29 mouse cellular contexts compared by ENCODE assay signal in the genomic region with DNA sequence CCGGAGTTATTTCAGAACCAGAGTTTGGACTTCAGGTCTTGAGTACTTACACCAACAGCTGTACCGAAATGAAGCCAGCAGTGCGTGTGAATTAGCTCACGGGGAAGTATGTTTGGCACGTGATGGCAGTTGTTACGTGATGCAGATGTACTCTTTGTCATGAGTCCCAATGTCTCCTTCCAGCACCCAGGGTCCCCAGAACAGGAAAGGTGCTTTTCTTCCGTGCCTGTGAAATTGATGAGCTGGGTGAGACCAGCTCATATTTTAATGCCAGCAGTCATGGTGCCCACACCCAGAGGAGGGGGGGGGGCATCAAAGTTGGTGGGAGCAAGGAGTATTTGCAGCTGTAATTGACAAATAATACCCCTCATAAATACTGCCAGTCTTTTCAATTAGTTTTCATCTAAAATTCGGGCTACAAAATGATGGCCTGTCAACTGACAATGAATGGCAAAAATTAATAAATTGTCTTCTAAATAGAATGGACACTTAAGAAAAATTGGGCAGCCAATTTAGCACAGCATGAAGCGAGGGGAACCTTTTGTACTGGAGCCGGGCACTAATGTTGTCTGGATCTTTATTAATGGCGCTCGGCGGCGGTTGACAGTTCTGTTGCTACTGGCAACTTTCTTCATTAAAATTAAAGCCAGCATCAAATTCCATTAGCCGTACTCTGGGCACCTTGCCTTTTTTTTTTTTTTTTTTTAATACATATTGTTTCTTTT.
A peak's percentile ranks its signal among the peaks of the same experiment; 100 is the strongest.
DNase-seq lines count a peak whose midpoint lies in the region; ATAC-seq lines count a peak whose summit lies in the region.
"Had no signal": no experiment of that assay in that cellular context is flagged by ENCODE, and none has a peak within 500 bp of the region (broad histone marks: within the 10 kb centered on the region; RNA-seq: fewer than 3 reads in every experiment).

No protein-coding gene starts in this region.

- intact Hi-C loops in heart, postnatal 25 days (cut with DNase I), result loop anchor here (2.0 kb wide), 1 partner anchor 15 kb away; no protein-coding TSS in a partner anchor

- no peak overlapping the region for H3K4me3 ChIP-seq in hindbrain, embryonic 13.5 days
- H3K4me3 ChIP-seq in hindbrain, embryonic 10.5 days, result no peak overlapping the region
- no peak overlapping the region for H3K4me3 ChIP-seq in neural tube, embryonic 13.5 days
- no peak overlapping the region for H3K4me3 ChIP-seq in neural tube, embryonic 15.5 days (replicated peaks)
- H3K4me3 ChIP-seq: embryonic facial prominence, embryonic 12.5 days; gastrocnemius, adult 2 months; midbrain, embryonic 10.5 days; myocyte had no signal

- no peaks in the 10 kb centered on the region for H3K9me3 ChIP-seq in hindbrain, embryonic 13.5 days
- no peaks in the 10 kb centered on the region for H3K9me3 ChIP-seq in hindbrain, embryonic 10.5 days
- no peaks in the 10 kb centered on the region for H3K9me3 ChIP-seq in neural tube, embryonic 13.5 days
- no peaks in the 10 kb centered on the region for H3K9me3 ChIP-seq in neural tube, embryonic 15.5 days (replicated peaks)
- H3K9me3 ChIP-seq: embryonic facial prominence, embryonic 12.5 days; midbrain, embryonic 10.5 days had no signal

- H3K4me2 ChIP-seq in hindbrain, embryonic 13.5 days, result no peak overlapping the region
- no peak overlapping the region for H3K4me2 ChIP-seq in neural tube, embryonic 13.5 days
- no peak overlapping the region for H3K4me2 ChIP-seq in neural tube, embryonic 15.5 days
- H3K4me2 ChIP-seq: embryonic facial prominence, embryonic 12.5 days had no signal

- H3K4me1 ChIP-seq in hindbrain, embryonic 13.5 days (replicated peaks), result peaks cover 66% of the 10 kb centered on the region
- H3K4me1 ChIP-seq in hindbrain, embryonic 10.5 days (replicated peaks), result peaks cover 73% of the 10 kb centered on the region
- peaks cover 69% of the 10 kb centered on the region for H3K4me1 ChIP-seq in neural tube, embryonic 13.5 days (replicated peaks)
- peaks cover 30% of the 10 kb centered on the region for H3K4me1 ChIP-seq in neural tube, embryonic 15.5 days

- H3K27ac ChIP-seq in hindbrain, embryonic 13.5 days, result peak overlapping the region; percentile 25; the same call in 1 of the 2 replicates
- no peak overlapping the region for H3K27ac ChIP-seq in hindbrain, embryonic 10.5 days
- H3K27ac ChIP-seq in neural tube, embryonic 13.5 days (replicated peaks), result peak overlapping the region; percentile 13; the same call in 1 of the 2 replicates
- no peak overlapping the region for H3K27ac ChIP-seq in neural tube, embryonic 15.5 days (replicated peaks)
- H3K27ac ChIP-seq: embryonic facial prominence, embryonic 12.5 days; liver, embryonic 14.5 days; midbrain, embryonic 10.5 days had no signal

- WGBS in hindbrain, embryonic 13.5 days, result 36% methylated on average over 15 of the region's 15 CpGs
- 70% methylated on average over 15 of the region's 15 CpGs for WGBS in hindbrain, embryonic 10.5 days
- 34% methylated on average over 15 of the region's 15 CpGs for WGBS in neural tube, embryonic 13.5 days
- WGBS in neural tube, embryonic 15.5 days, result 33% methylated on average over 15 of the region's 15 CpGs

- peak; percentile 17 to 26 for DNase-seq in heart, adult 18-20 months
- DNase-seq in heart, postnatal 25 days (ENCODE audit: low spot score), result no peak
- DNase-seq in hindbrain, embryonic 10.5 days (ENCODE audit: low spot score), result no peak
- DNase-seq in cerebellum, adult 9-10 months, result no peak
- DNase-seq: adrenal gland, postnatal 10 days; cerebellum, adult 11 months; cerebellum, adult 9-11 months; embryo, embryonic 11 days; gastrocnemius, adult 2 months; heart, postnatal 4 days; kidney, adult 11 months; kidney, postnatal 14 days; layer of hippocampus, adult 9-11 months; liver; lung, adult 2 months; lung, postnatal 10 days; right cerebral cortex, postnatal 4 days; thymus, postnatal 4 days had no signal

- peaks cover 26% of the 10 kb centered on the region for H3K27me3 ChIP-seq in hindbrain, embryonic 13.5 days
- peaks cover 19% of the 10 kb centered on the region for H3K27me3 ChIP-seq in hindbrain, embryonic 10.5 days (ENCODE audit: insufficient read depth, poor library complexity, severe bottlenecking)
- H3K27me3 ChIP-seq in neural tube, embryonic 13.5 days, result 0 out of 2 replicates have a peak, but pooled peaks cover 13% of the 10 kb centered on the region
- no peaks in the 10 kb centered on the region; the same call in 1 of the 2 replicates for H3K27me3 ChIP-seq in neural tube, embryonic 15.5 days (replicated peaks)
- H3K27me3 ChIP-seq: embryonic facial prominence, embryonic 12.5 days; Patski had no signal

- H3K36me3 ChIP-seq in hindbrain, embryonic 13.5 days, result peaks cover 18% of the 10 kb centered on the region
- H3K36me3 ChIP-seq in hindbrain, embryonic 10.5 days, result peaks cover 29% of the 10 kb centered on the region
- peaks cover 20% of the 10 kb centered on the region for H3K36me3 ChIP-seq in neural tube, embryonic 13.5 days
- H3K36me3 ChIP-seq in neural tube, embryonic 15.5 days, result peaks cover 5% of the 10 kb centered on the region; the same call in 1 of the 2 replicates
- H3K36me3 ChIP-seq: embryonic facial prominence, embryonic 12.5 days had no signal

- no peak overlapping the region for H3K9ac ChIP-seq in hindbrain, embryonic 13.5 days
- no peak overlapping the region for H3K9ac ChIP-seq in neural tube, embryonic 13.5 days
- no peak overlapping the region for H3K9ac ChIP-seq in neural tube, embryonic 15.5 days (replicated peaks)
- H3K9ac ChIP-seq: embryonic facial prominence, embryonic 12.5 days; liver, embryonic 14.5 days had no signal

- ATAC-seq in hindbrain, embryonic 13.5 days (ENCODE audit: low FRiP score), result no peak
- ATAC-seq in neural tube, embryonic 13.5 days (ENCODE audit: low read depth), result no peak
- ATAC-seq in neural tube, embryonic 15.5 days (ENCODE audit: low FRiP score), result no peak
- ATAC-seq: forebrain, embryonic 16.5 days; inflammation-experienced regulatory T-cells, adult 6 months; midbrain, embryonic 16.5 days; Patski had no signal

Comparison
In these comparisons a context has a peak if more than half of its experiments do, and no peak if none do; other contexts are left out.
1. DNase-seq: peak in heart, adult 18-20 months (2 of 2); none in heart, postnatal 25 days (single experiment), hindbrain, embryonic 10.5 days (single experiment) and cerebellum, adult 9-10 months (single experiment).
2. H3K27ac ChIP-seq: peak in hindbrain, embryonic 13.5 days (single experiment) and neural tube, embryonic 13.5 days (single experiment); none in hindbrain, embryonic 10.5 days (single experiment) and neural tube, embryonic 15.5 days (single experiment).